Mouse (Mus musculus) thymus, adult 2 months (tissue): ENCODE data around the gene Pitpnb.

ENCODE experiments used
- CTCF ChIP-seq: fragments of 200-500 bp; IDR thresholded peaks from 2 replicates; pipeline ENCODE4 v1.5.1; 2012; ENCODE audit warnings: mild to moderate bottlenecking, control low read depth, low read length, moderate library complexity, borderline replicate concordance; ENCODE audit not compliant: control insufficient read depth, poor library complexity, insufficient read depth; ENCODE audit errors: extremely low read depth
- POLR2A ChIP-seq: fragments of 200-500 bp; IDR thresholded peaks from 2 replicates; pipeline ENCODE4 v1.6.1; 2012; ENCODE audit warnings: mild to moderate bottlenecking, low read length, control low read depth, moderate library complexity; ENCODE audit not compliant: control insufficient read depth, poor library complexity, insufficient read depth; ENCODE audit errors: extremely low read depth

GRCm38 (mm10) chr5:111335939-111336691 lies 5.6 kb downstream of the Pitpnb start:
- TF ChIP-seq CTCF = no peak
- no peak for TF ChIP-seq POLR2A
